In the genomic region with DNA sequence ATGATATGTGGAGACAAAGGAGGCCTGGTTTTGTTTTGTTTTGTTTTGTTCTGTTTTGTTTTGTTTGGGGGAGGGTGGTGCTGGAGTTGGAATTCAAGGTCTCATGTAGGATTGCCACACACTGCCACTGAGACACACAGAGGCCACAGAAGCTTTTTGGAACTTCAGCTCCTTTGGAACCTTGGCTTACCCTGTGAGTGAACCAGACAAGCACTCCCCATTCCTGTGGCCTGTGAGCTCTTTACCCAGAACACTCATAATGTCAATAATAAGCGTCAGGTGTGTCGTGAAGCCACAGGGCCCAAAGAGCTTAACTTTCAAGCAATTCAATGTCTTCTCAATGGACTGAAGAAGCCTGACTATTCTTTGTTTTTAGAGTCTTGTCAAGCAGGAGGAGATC, we compare ENCODE assay signal across 18 mouse cellular contexts.
"Had no signal": no experiment of that assay in that cellular context is flagged by ENCODE, and none has a peak within 500 bp of the region (broad histone marks: within the 10 kb centered on the region; RNA-seq: fewer than 3 reads in every experiment).

No protein-coding gene starts in this region.

- ATAC-seq: midbrain, embryonic 16.5 days had no signal

- H3K4me1 ChIP-seq: liver, embryonic 13.5 days; liver, embryonic 15.5 days; midbrain, embryonic 12.5 days; neural tube, embryonic 13.5 days; neural tube, embryonic 15.5 days had no signal

- H3K27me3 ChIP-seq: liver, embryonic 13.5 days; liver, embryonic 15.5 days; midbrain, embryonic 12.5 days; neural tube, embryonic 13.5 days; neural tube, embryonic 15.5 days had no signal

- H3K27ac ChIP-seq: liver, embryonic 13.5 days; liver, embryonic 15.5 days; midbrain, embryonic 10.5 days; midbrain, embryonic 12.5 days; neural tube, embryonic 13.5 days; neural tube, embryonic 15.5 days had no signal

- DNase-seq: liver, embryonic 13.5 days; lung, embryonic 14.5 days; midbrain, embryonic 14.5 days; retina, postnatal 1 day; right cerebral cortex, adult 18-20 months; right cerebral cortex, postnatal 25 days; right cerebral cortex, postnatal 4 days; spleen, adult 18-20 months; thymus, adult 2 months; thymus, postnatal 25 days had no signal

- H3K9ac ChIP-seq: liver, embryonic 13.5 days; liver, embryonic 15.5 days; lung, embryonic 14.5 days; midbrain, embryonic 12.5 days; neural tube, embryonic 13.5 days; neural tube, embryonic 15.5 days had no signal

- H3K4me2 ChIP-seq: liver, embryonic 11.5 days; liver, embryonic 13.5 days; liver, embryonic 15.5 days; lung, embryonic 14.5 days; midbrain, embryonic 12.5 days; neural tube, embryonic 13.5 days; neural tube, embryonic 15.5 days had no signal

- H3K36me3 ChIP-seq: liver, embryonic 13.5 days; liver, embryonic 15.5 days; midbrain, embryonic 10.5 days; midbrain, embryonic 12.5 days; neural tube, embryonic 13.5 days; neural tube, embryonic 15.5 days had no signal

- H3K9me3 ChIP-seq: liver, embryonic 13.5 days; liver, embryonic 15.5 days; midbrain, embryonic 10.5 days; midbrain, embryonic 12.5 days; neural tube, embryonic 13.5 days; neural tube, embryonic 15.5 days had no signal

- H3K4me3 ChIP-seq: liver, embryonic 13.5 days; liver, embryonic 15.5 days; midbrain, embryonic 10.5 days; midbrain, embryonic 12.5 days; myocyte; neural tube, embryonic 13.5 days; neural tube, embryonic 15.5 days had no signal
